Mouse (Mus musculus) megakaryocyte, embryonic 14.5 days (primary cell): Measurements from ENCODE around the gene Slc44a2.

Source experiments
- FLI1 ChIP-seq: IDR thresholded peaks from 2 replicates; pipeline ENCODE4 v1.6.1; 2012; ENCODE audit warnings: low read length, inconsistent platforms, mixed read lengths
- GATA1 ChIP-seq: IDR thresholded peaks from 3 replicates; pipeline ENCODE4 v1.6.1; 2012; ENCODE audit warnings: mixed read lengths, low read length, inconsistent platforms, borderline replicate concordance

DNA sequence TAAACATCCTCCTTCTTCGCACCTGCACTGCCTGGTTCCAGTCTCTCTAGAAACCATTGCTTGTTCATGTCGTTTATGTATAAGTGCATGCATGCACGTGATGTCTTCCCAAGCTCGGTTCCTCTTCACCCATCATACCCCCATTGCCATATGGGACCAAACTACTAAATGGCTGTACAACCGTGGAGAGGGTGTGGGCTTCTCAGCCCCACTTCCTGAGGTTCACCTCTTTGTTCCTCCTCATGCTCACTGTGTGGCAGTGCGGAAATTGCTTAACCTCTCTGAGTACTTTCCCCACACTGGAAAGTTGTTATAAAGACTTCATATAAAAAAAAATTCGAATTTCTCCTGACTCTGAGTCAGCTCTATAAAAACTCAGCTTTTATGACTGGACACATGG lies 3.8 kb upstream of the Slc44a2 start:
- TF ChIP-seq FLI1 (no peak), GATA1 (no peak)
